Mouse (Mus musculus): ENCODE measurements around the gene Rfx7.
"Not testable (repeated sequence)": the region's sequence is repeated elsewhere in the genome, so short reads cannot be mapped to it uniquely, and the experiment has no call there.

The Rfx7 gene

GRCm38 (mm10) chr9:72537086-72537485, 5.0 kb downstream of the Rfx7 start:
- in situ Hi-C loops (cut with MboI; ENCODE audit: low sequenced_read_pairs): no loop called here

- in situ Hi-C loops (cut with MboI; ENCODE audit: low sequenced_read_pairs): no loop called here
These were observed 11.6 kb downstream of the Rfx7 start for GRCm38 (mm10) chr9:72543590-72543989.

GRCm38 (mm10) chr9:72558780-72559179, 26.7 kb downstream of the Rfx7 start:
- in situ Hi-C loops (cut with MboI; ENCODE audit: low sequenced_read_pairs): no loop called here

- in situ Hi-C loops (cut with MboI; ENCODE audit: low sequenced_read_pairs): no loop called here
These were observed 28.3 kb downstream of the Rfx7 start for GRCm38 (mm10) chr9:72560316-72560715.

GRCm38 (mm10) chr9:72563277-72563676, 31.2 kb downstream of the Rfx7 start:
- in situ Hi-C loops (cut with MboI; ENCODE audit: low sequenced_read_pairs): no loop called here

- in situ Hi-C loops (cut with MboI; ENCODE audit: low sequenced_read_pairs): no loop called here
These were observed 35.1 kb downstream of the Rfx7 start for GRCm38 (mm10) chr9:72567116-72567515.

- in situ Hi-C loops (cut with MboI; ENCODE audit: low sequenced_read_pairs): no loop called here
These were observed 48.2 kb downstream of the Rfx7 start for GRCm38 (mm10) chr9:72580216-72580615.

GRCm38 (mm10) chr9:72590861-72591260, 58.8 kb downstream of the Rfx7 start:
- in situ Hi-C loops (cut with MboI; ENCODE audit: low sequenced_read_pairs): no loop called here

GRCm38 (mm10) chr9:72592016-72592415, 60.0 kb downstream of the Rfx7 start:
- in situ Hi-C loops (cut with MboI; ENCODE audit: low sequenced_read_pairs): no loop called here

- in situ Hi-C loops (cut with MboI; ENCODE audit: low sequenced_read_pairs): not testable (repeated sequence)
These were observed 62.6 kb downstream of the Rfx7 start for GRCm38 (mm10) chr9:72594656-72595055.

GRCm38 (mm10) chr9:72600142-72600541, 68.1 kb downstream of the Rfx7 start:
- in situ Hi-C loops (cut with MboI; ENCODE audit: low sequenced_read_pairs): no loop called here

GRCm38 (mm10) chr9:72609771-72610170, 77.7 kb downstream of the Rfx7 start:
- in situ Hi-C loops (cut with MboI; ENCODE audit: low sequenced_read_pairs): no loop called here

- in situ Hi-C loops (cut with MboI; ENCODE audit: low sequenced_read_pairs): no loop called here
These were observed 81.8 kb downstream of the Rfx7 start for GRCm38 (mm10) chr9:72613884-72614283.

- in situ Hi-C loops (cut with MboI; ENCODE audit: low sequenced_read_pairs): no loop called here
These were observed 82.9 kb downstream of the Rfx7 start for GRCm38 (mm10) chr9:72614786-72615480.

- in situ Hi-C loops (cut with MboI; ENCODE audit: low sequenced_read_pairs): no loop called here
These were observed 86.0 kb downstream of the Rfx7 start for GRCm38 (mm10) chr9:72618037-72618436.

- in situ Hi-C loops (cut with MboI; ENCODE audit: low sequenced_read_pairs): no loop called here
These were observed 91.6 kb downstream of the Rfx7 start for GRCm38 (mm10) chr9:72623605-72624004.

GRCm38 (mm10) chr9:72627598-72627997, 95.6 kb downstream of the Rfx7 start:
- in situ Hi-C loops (cut with MboI; ENCODE audit: low sequenced_read_pairs): no loop called here

- in situ Hi-C loops (cut with MboI; ENCODE audit: low sequenced_read_pairs): no loop called here
These were observed 96.6 kb downstream of the Rfx7 start for GRCm38 (mm10) chr9:72628591-72628990.

- in situ Hi-C loops (cut with MboI; ENCODE audit: low sequenced_read_pairs): no loop called here
These were observed 100.2 kb downstream of the Rfx7 start for GRCm38 (mm10) chr9:72632198-72632597.

GRCm38 (mm10) chr9:72635134-72635533, 103.1 kb downstream of the Rfx7 start:
- in situ Hi-C loops (cut with MboI; ENCODE audit: low sequenced_read_pairs): no loop called here

GRCm38 (mm10) chr9:72636547-72636946, 104.5 kb downstream of the Rfx7 start:
- in situ Hi-C loops (cut with MboI; ENCODE audit: low sequenced_read_pairs): no loop called here

- in situ Hi-C loops (cut with MboI; ENCODE audit: low sequenced_read_pairs): no loop called here
These were observed 105.2 kb downstream of the Rfx7 start for GRCm38 (mm10) chr9:72637243-72637642.

All from CH12F3 (cell line).